9 mouse cellular contexts compared by ENCODE assay signal in the genomic region with DNA sequence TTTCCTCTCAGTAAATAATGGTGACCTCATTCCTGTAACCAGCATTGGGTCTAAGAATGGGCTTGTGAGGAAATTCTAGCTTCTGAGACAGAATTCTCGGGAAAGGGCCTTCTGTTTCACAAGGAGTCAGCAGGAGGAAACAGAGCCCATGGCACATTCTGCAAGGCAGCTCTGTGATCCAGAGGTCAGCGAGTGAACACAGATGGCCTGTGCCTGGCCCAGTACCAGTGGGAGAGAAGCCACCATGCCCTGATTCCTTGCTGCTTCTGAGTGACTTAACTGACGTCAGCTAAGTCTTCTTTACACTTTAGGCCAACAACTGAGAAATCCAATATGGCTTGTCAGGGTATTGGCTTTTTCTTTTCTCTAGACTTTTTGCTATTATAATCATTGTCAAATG.
DNase-seq lines count a peak whose midpoint lies in the region; ATAC-seq lines count a peak whose summit lies in the region.
"Had no signal": no experiment of that assay in that cellular context is flagged by ENCODE, and none has a peak within 500 bp of the region (broad histone marks: within the 10 kb centered on the region; RNA-seq: fewer than 3 reads in every experiment).

No protein-coding gene starts in this region.

- peaks cover 5% of the 10 kb centered on the region; the same call in 1 of the 2 replicates for H3K4me1 ChIP-seq in heart, embryonic 12.5 days (replicated peaks)
- peaks cover 23% of the 10 kb centered on the region for H3K4me1 ChIP-seq in limb, embryonic 13.5 days
- H3K4me1 ChIP-seq: neural tube, embryonic 12.5 days had no signal

- no peaks in the 10 kb centered on the region for H3K9me3 ChIP-seq in heart, embryonic 12.5 days (replicated peaks)
- H3K9me3 ChIP-seq in limb, embryonic 13.5 days = no peaks in the 10 kb centered on the region
- H3K9me3 ChIP-seq: neural tube, embryonic 12.5 days had no signal

- DNase-seq in heart, adult 11 months = peak; percentile 95
- peak; percentile 80 for DNase-seq in cerebellum, adult 11-12 months
- peak; percentile 46 for DNase-seq in gastrocnemius, postnatal 10 days
- no peak for DNase-seq in layer of hippocampus, postnatal 36 days
- no peak for DNase-seq in layer of hippocampus, adult 8-10 months (ENCODE audit: low spot score in 2 of 2)

- H3K4me2 ChIP-seq in heart, embryonic 12.5 days = no peak overlapping the region
- H3K4me2 ChIP-seq in limb, embryonic 13.5 days (replicated peaks) = no peak overlapping the region
- H3K4me2 ChIP-seq: neural tube, embryonic 12.5 days had no signal

- H3K27me3 ChIP-seq in heart, embryonic 12.5 days (replicated peaks) = no peaks in the 10 kb centered on the region
- H3K27me3 ChIP-seq in limb, embryonic 13.5 days = no peaks in the 10 kb centered on the region
- H3K27me3 ChIP-seq: neural tube, embryonic 12.5 days had no signal

- no peak overlapping the region for H3K27ac ChIP-seq in heart, embryonic 12.5 days (ENCODE audit: poor library complexity, severe bottlenecking)
- H3K27ac ChIP-seq in limb, embryonic 13.5 days = peak overlapping the region; percentile 61; the same call in 1 of the 2 replicates
- H3K27ac ChIP-seq: neural tube, embryonic 12.5 days had no signal

- WGBS in heart, embryonic 12.5 days = 44% methylated on average over 3 of the region's 3 CpGs
- 32% methylated on average over 3 of the region's 3 CpGs for WGBS in limb, embryonic 13.5 days

- no peak for ATAC-seq in heart, embryonic 12.5 days (ENCODE audit: insufficient number of reproducible peaks, low FRiP score)
- ATAC-seq in limb, embryonic 13.5 days (ENCODE audit: low FRiP score, low read depth) = no peak
- ATAC-seq in megakaryocyte-erythroid progenitor cell, adult 5-6 weeks (replicated peaks; ENCODE audit: low FRiP score, low TSS enrichment, poor library complexity, severe bottlenecking) = no peak

- no peak overlapping the region for H3K9ac ChIP-seq in heart, embryonic 12.5 days
- H3K9ac ChIP-seq in limb, embryonic 13.5 days = no peak overlapping the region
- H3K9ac ChIP-seq: neural tube, embryonic 12.5 days had no signal

- no peaks in the 10 kb centered on the region for H3K36me3 ChIP-seq in heart, embryonic 12.5 days
- H3K36me3 ChIP-seq in limb, embryonic 13.5 days = no peaks in the 10 kb centered on the region
- H3K36me3 ChIP-seq: neural tube, embryonic 12.5 days had no signal

- no peak overlapping the region for H3K4me3 ChIP-seq in heart, embryonic 12.5 days
- H3K4me3 ChIP-seq in limb, embryonic 13.5 days = no peak overlapping the region
- H3K4me3 ChIP-seq: neural tube, embryonic 12.5 days had no signal

Comparison
In these comparisons a context has a peak if more than half of its experiments do, and no peak if none do; other contexts are left out.
1. DNase-seq: peak in heart, adult 11 months (single experiment), cerebellum, adult 11-12 months (single experiment) and gastrocnemius, postnatal 10 days (single experiment); none in layer of hippocampus, postnatal 36 days (0 of 2) and layer of hippocampus, adult 8-10 months (0 of 2).